Mouse (Mus musculus): ENCODE results near the gene Tyrp1.

The Tyrp1 gene

GRCm38 (mm10) chr4:80834050-80834449 is at the start of gene Tyrp1:
Gene Tyrp1 (plus strand): TSS chr4:80834123.
- no peak for DNase-seq

GRCm38 (mm10) chr4:80788339-80788738 is 45.6 kb upstream of the Tyrp1 start:
- no peak for DNase-seq

DNA sequence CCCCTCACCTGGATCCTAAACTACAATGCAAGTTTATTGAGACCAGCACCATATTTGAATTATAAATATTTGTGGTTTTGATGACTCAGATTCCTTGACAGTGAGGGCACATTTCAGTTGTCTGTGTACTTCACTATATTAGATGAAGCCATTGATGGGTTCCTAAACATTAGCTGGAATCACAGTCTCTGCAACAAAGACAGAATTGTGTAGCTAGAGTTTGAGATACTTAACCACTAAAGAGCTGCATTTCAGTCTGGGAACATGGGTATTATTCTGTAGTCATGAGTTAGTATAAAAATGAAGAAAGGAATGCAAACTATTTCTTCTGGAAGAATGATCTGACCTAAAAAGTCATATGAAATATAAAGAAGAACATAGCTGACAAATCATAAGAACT is 14.4 kb upstream of the Tyrp1 start:
- DNase-seq = no peak

- DNase-seq = no peak
Measured at GRCm38 (mm10) chr4:80821945-80822344, 12.0 kb upstream of the Tyrp1 start.

GRCm38 (mm10) chr4:80828232-80828631 is 5.7 kb upstream of the Tyrp1 start:
- no peak for DNase-seq

- DNase-seq = no peak
Measured at GRCm38 (mm10) chr4:80839317-80839716, 5.4 kb downstream of the Tyrp1 start.

DNA sequence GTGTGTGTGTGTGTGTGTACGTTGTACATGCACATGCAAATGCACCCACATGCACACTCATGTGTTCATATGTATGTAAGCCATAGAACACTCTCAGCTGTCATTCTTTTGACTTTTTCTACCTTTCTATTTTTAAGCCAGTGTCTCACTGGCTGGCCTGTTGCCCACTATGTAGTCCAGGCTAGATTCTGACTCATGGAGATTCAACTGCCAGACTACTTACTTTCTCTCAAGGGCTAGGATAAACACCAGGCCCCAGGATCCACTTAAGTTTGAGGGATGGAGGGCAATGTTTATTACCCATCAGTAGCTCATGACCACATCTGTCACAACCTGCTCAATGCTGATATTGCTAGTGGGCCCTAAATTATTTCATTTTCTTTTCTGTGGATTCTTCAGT is 8.1 kb downstream of the Tyrp1 start:
- DNase-seq = no peak

- no peak for DNase-seq
Measured at GRCm38 (mm10) chr4:80843752-80844151, 9.8 kb downstream of the Tyrp1 start.

DNA sequence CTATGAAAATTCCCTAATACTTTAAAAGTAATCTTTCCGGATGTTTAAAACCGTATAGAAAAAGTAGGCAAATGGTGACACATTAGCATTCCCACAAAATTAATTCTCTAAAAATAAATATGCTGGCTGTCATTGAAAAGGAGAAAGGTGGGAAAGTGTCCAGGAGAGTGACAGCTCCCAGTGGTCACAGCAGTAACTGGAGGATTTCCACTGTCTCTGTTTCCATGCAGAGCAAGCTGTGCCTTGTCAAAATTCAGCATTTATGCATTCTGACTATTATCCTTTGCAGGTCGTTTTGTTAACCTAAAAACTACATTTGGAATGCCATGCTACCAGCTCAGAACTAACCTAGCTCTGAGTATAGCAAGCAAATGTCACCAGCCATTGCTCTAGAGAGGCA is 12.1 kb downstream of the Tyrp1 start:
- DNase-seq = no peak

GRCm38 (mm10) chr4:80852590-80853425 is 18.9 kb downstream of the Tyrp1 start:
- no peak for DNase-seq

DNA sequence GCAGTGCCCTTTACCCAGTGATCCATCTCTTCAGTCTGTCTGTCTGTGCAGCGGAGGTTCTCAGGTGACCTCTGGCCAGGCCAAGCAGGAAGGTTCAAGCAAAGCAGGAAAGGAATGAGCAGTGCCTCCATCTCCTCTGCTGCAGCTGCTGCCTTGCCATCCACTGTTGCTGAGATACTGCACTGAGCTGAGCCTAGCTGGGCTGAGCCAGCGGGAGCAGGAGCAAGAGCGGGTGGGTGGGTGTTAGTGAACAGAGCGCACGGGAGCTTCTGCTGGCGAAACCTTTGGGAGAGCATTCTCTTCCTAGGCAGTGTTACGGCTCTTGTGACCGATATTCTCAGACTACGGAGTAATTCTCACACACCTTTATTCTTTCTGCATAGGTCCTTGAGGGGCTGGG is 21.6 kb downstream of the Tyrp1 start:
- DNase-seq = no peak

- no peak for DNase-seq
Measured at GRCm38 (mm10) chr4:80862962-80863361, 29.0 kb downstream of the Tyrp1 start.

- no peak for DNase-seq
Measured at GRCm38 (mm10) chr4:80863906-80864305, 30.0 kb downstream of the Tyrp1 start.

GRCm38 (mm10) chr4:80864511-80864922 is 30.6 kb downstream of the Tyrp1 start:
- peak; percentile 39 to 47 for DNase-seq

DNA sequence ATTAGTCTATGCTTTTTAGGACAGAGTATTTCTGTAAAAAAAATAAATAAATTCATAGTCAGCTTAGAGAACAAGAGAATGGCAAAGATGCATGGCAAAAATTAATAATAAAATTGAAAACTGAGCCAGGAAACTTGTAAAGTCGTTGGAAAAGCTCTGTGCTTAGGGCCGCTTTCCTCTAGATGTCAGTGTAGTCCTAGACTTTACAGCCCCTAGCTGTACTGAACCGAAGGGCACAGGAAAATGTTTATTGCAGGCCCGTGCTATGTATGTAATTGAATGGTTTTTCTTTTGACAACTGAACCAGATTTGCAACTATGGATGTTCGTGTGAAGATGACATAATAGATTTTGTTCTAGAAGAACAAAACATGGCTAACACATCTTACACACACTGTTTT is 32.1 kb downstream of the Tyrp1 start:
- DNase-seq = peak in 1 of 2 experiments; percentile 15

DNA sequence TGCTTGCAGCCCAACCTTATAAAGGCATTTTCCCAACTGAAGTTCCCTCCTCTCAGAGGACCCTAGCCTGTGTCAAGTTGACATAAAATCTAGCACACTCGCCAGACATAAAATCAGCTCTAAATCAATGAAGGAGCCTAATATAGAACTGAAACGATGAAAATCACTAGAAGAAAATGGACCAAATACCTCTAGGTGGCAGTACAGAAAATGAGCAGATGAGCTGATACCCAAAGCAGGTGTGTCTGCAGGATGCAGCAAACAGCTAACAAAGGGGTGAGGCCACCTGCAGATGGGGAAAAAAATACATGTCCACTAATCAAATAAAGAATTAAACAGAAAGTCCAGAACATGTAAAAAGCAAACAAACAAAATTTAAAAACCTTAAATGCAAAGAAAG is 35.7 kb downstream of the Tyrp1 start:
- no peak for DNase-seq

DNA sequence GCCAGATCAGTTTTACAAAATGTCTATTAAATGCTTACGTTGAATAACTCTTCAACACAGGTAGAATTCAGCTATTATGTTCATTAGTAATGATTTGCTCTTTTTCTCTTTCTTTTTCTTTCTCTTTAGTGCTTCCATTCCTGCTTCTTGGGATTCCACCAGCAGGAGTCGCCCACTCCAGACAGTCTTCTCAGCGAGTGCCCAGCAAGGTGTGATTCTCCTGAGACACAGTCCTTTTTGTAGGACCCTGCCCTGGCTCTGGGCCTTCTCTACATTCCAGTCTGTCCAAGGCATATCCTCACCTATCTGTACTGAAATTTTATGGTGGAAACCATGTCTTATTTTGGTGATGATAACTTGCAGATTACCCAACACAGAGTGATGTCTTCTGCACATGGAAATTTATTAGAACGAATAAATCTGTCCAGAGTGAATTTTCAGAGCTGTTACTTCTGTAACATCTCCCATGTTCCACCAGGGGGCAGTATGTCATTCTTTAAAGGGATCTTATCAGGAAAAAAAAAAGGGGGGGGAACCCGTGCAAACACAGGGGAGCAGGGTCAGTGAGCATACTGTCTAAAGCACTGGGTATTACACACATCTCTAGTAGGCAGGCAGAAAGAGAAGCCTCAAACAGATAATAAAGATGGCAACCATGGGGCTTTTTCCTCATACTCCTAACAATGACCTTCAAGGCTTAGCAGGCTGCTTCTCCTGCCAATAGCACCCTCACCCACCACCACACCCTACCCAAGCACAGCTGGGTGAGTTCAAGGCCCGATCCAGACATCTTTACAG is 39.1 kb downstream of the Tyrp1 start:
- DNase-seq = no peak

DNA sequence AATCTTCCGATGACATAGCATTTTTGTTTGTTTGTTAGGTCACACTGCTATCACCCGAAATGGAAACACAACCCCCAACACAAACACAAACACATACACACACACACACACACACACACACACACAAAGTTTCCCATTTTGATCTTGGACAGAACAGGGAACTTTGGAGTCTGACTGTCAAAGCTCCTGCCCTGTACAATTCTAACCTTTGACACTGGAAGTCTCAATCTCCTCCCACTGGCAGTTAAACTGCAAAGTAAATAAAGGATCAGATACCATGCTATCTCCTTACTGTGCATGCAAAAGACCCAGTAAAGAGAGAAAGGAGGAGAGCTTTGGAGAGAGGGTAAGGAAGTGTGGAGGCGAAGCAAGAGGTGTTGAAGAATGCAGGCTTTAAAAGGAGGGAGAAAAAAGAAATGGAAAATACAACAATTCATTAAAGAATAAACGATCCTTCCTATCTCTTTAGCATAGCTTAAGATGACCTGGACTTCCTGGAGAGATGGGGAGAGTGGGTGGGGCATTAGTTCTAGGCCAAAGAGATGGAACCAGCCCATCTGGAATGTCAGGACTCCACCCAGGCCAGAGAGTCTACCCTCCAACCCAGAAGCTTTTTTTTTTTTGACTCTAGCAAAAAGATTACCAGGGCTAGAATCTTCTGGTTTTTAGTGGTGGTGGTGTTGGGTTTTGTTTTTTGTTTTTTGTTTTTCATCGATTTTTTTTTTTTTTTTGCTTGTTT is 40.4 kb downstream of the Tyrp1 start:
- DNase-seq = no peak

GRCm38 (mm10) chr4:80875055-80875454 is 41.1 kb downstream of the Tyrp1 start:
- DNase-seq = no peak

- DNase-seq = no peak
Measured at GRCm38 (mm10) chr4:80881996-80882599, 48.2 kb downstream of the Tyrp1 start.

DNA sequence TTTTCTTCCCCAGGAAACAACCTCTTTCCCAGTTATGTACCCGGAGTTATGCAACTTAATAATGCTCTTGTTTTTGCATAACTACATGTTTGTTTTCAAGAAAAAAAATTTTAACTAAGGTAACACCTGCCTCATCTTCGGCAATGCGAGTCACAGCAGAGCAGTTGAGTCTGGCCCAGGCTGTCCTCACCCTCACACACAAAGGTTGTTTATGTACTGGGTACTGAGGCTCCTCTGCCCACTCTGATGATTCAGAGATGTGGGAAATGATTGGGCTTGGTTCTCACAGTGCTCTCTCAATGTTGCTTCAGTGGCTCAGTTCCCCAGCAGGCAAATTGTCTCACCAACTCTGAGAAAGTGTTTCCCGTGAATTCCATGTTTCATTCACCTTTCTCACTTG is 52.7 kb downstream of the Tyrp1 start:
- no peak for DNase-seq

- no peak for DNase-seq
Measured at GRCm38 (mm10) chr4:80891004-80891403, 57.1 kb downstream of the Tyrp1 start.
